Mouse (Mus musculus) kidney, adult 2 months (tissue): ENCODE measurements around the gene Papolb. TPM values are rescaled to one million over a fixed set of nuclear protein-coding genes. Genes with fewer than 3 reads are reported as not detected.

Source experiments
- DNase-seq: peaks from one replicate; pipeline ENCODE4 v3.0.0; 2021
- H3K27ac ChIP-seq: fragments of 200-500 bp; 2 replicates; pipeline ENCODE4 v1.5.1; 2012; ENCODE audit warnings: low read depth, low read length, control low read depth, inconsistent platforms; ENCODE audit not compliant: insufficient read depth
- H3K27me3 ChIP-seq: fragments of 200-500 bp; replicated peaks from 2 replicates; pipeline ENCODE4 v1.6.1; 2012; ENCODE audit warnings: mild to moderate bottlenecking, moderate library complexity, low read length, inconsistent platforms; ENCODE audit not compliant: control insufficient read depth, insufficient read depth
- H3K36me3 ChIP-seq: fragments of 200-500 bp; 2 replicates; pipeline ENCODE4 v1.6.1; 2012; ENCODE audit warnings: mild to moderate bottlenecking, moderate library complexity, low read length, inconsistent platforms; ENCODE audit not compliant: control insufficient read depth, insufficient read depth
- H3K4me1 ChIP-seq: fragments of 200-500 bp; 2 replicates; pipeline ENCODE4 v1.6.1; 2011; ENCODE audit warnings: low read length; ENCODE audit not compliant: control insufficient read depth, insufficient read depth
- H3K4me3 ChIP-seq: fragments of 200-500 bp; 2 replicates; pipeline ENCODE4 v1.5.1; 2011; ENCODE audit warnings: mild to moderate bottlenecking, low read depth, low read length, control low read depth; ENCODE audit not compliant: insufficient read depth
- CTCF ChIP-seq: fragments of 200-500 bp; conservative IDR thresholded peaks from 2 replicates; pipeline ENCODE4 v1.5.1; 2011; ENCODE audit warnings: low read depth, mild to moderate bottlenecking, control low read depth, low read length, moderate library complexity, mixed read lengths; ENCODE audit not compliant: insufficient read depth, insufficient read length
- POLR2A ChIP-seq: fragments of 200-500 bp; IDR thresholded peaks from one replicate; pipeline ENCODE4 v1.6.1; 2011; ENCODE audit warnings: low read depth, low read length, control low read depth
- WGBS: fragments of 180-500 bp; shearing (Covaris S2); methylation state at CpG from one replicate; pipeline ENCODE4 v1.1.7; 2018; 5-methylcytosine and 5-hydroxymethylcytosine counted together
- polyA plus RNA-seq: library from polyadenylated mRNA; depleted of rRNA; stranded (reverse); fragments of >200 nt; gene quantifications from 2 replicates; pipeline ENCODE4 v1.2.3, GENCODE M21; 2012

Gene Papolb
- polyA plus RNA-seq, 1 experiment, result not detected

DNA sequence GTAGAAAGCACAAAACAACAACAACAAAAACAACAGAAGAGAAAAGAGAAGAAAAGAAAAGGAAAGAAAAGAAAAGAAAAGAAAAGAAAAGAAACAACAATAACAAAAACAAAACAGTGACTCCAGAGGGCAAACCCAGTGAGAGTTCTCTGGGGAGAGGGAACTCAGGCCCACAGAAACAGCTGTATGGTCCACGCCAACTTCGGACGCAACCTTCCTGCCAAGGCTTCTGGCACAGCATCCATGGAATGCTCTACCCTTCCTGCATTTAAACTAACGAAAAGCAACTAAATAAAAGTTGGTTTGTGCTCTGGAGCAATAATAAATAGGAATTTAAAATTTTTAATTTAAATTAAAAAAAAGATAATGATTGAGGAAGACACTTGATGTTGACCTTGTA, 26.8 kb upstream of the Papolb start:
- H3K4me3 ChIP-seq, result no peak overlapping the region
- H3K36me3 ChIP-seq, result no peaks in the 10 kb centered on the region
- no peak overlapping the region for H3K27ac ChIP-seq
- no peak for DNase-seq
- no peaks in the 10 kb centered on the region for H3K27me3 ChIP-seq
- no peak for TF ChIP-seq CTCF
- 94% methylated on average over 4 of the region's 4 CpGs for WGBS
- no peaks in the 10 kb centered on the region for H3K4me1 ChIP-seq

DNA sequence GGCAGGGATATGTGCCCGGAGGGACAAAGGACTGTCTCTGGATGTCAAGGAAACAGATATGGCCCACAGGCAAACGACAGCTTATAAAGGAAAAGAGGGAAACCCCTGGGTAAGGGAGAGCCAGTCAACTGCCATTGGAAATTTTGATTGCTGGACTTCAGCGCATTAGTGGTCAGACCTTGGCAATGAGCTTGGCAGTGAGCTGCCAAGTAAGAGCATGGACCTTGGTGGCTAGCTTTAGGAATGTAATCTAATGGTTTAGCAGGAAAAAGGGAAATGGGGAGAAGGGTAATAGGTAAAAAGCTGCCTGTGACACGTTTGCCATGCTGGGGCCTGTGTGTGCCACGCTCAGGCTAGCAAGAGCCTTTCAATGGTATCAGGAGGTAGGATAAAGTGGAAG, 26.0 kb upstream of the Papolb start:
- H3K36me3 ChIP-seq, result no peaks in the 10 kb centered on the region
- no peaks in the 10 kb centered on the region for H3K27me3 ChIP-seq
- DNase-seq, result no peak
- H3K27ac ChIP-seq, result no peak overlapping the region
- WGBS, result 77% methylated on average over 5 of the region's 5 CpGs
- H3K4me3 ChIP-seq, result no peak overlapping the region
- no peak for TF ChIP-seq CTCF
- no peaks in the 10 kb centered on the region for H3K4me1 ChIP-seq

DNA sequence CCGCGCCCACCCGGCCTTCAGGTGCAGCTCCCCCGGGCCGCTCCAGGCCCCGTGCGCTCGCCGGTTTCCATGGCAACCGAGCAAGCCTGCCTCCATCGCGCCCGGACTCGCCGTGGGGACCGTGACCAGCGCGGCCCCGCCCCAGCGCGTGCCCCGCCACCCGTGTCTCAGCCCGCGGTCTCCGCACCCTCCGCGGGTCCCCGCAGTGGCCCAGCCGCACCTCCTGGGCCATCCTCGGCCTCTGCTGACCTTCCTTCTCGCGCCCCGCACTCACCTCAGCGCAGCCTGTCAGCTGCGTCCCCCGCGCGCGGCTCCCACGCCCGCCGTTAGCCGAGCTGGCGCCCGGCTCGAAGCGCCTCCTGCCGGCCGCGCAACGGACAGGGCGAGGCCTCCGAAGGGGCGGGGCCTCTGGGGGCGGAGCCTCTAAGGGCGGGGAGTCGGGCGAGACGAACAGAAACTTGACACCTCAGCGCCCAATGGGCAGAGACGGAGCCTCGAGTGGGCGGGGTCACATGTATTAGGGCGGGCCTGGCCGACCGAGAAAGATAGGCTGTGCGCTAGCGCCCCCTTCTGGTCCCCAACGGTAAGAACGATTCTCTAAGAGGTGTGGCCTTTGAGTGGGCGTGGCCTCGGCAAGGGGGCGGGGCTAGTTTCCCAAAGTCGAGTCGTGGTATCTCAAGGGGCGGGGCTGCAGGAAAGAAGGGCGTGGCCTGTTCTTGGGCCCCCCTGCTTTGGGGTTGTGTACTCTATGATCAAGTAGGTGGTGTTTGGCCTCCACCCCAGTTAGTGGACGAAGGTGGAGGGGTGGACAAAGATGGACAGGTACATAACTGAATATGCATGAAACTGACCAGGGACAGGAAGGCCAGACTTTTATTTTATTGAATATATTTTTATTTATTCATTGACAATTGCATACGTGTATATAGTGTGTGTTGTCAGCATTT, 21.1 kb upstream of the Papolb start, which contains the start of gene Radil:
Gene Radil, minus strand, starts transcription at position 393 of the 947 bp plus-strand sequence.
- Histone ChIP-seq H3K36me3 (no peaks in the 10 kb centered on the region), H3K4me3 (peak within 1 kb of the TSS; percentile 42), H3K4me1 (no peaks in the 10 kb centered on the region), H3K27ac (no peak within 1 kb of the TSS), H3K27me3 (no peaks in the 10 kb centered on the region)
- 3% methylated on average over 80 of the region's 80 CpGs for WGBS
- TF ChIP-seq CTCF (peak; percentile 54), POLR2A (no peak)
- DNase-seq, result peak; percentile 89

GRCm38 (mm10) chr5:142549961-142550705, 20.3 kb upstream of the Papolb start:
- H3K27me3 ChIP-seq, result no peaks in the 10 kb centered on the region
- WGBS, result 10% methylated on average over 31 of the region's 31 CpGs
- TF ChIP-seq POLR2A (no peak), CTCF (no peak)

GRCm38 (mm10) chr5:142549441-142549840, 19.6 kb upstream of the Papolb start:
- 64% methylated on average over 9 of the region's 9 CpGs for WGBS
- H3K4me1 ChIP-seq, result no peaks in the 10 kb centered on the region
- H3K4me3 ChIP-seq, result no peak overlapping the region
- TF ChIP-seq CTCF, result no peak
- no peak for TF ChIP-seq POLR2A
- no peak for DNase-seq
- H3K27ac ChIP-seq, result no peak overlapping the region
- H3K27me3 ChIP-seq, result no peaks in the 10 kb centered on the region
- H3K36me3 ChIP-seq, result no peaks in the 10 kb centered on the region

More at GRCm38 (mm10) chr5:142549961-142550705, 20.3 kb upstream of the Papolb start:
- peak; percentile 4 for DNase-seq
- peak overlapping the region; percentile 42 for H3K4me3 ChIP-seq
- no peak overlapping the region for H3K27ac ChIP-seq
- H3K4me1 ChIP-seq, result no peaks in the 10 kb centered on the region
- H3K36me3 ChIP-seq, result no peaks in the 10 kb centered on the region

- Histone ChIP-seq H3K4me3 (no peak overlapping the region), H3K27ac (no peak overlapping the region), H3K27me3 (no peaks in the 10 kb centered on the region), H3K36me3 (no peaks in the 10 kb centered on the region), H3K4me1 (no peaks in the 10 kb centered on the region)
- no peak for DNase-seq
- WGBS, result 87% methylated on average over 3 of the region's 3 CpGs
- TF ChIP-seq CTCF (no peak), POLR2A (no peak)
These were observed 17.2 kb upstream of the Papolb start for GRCm38 (mm10) chr5:142547066-142547465.

- Histone ChIP-seq H3K27ac (no peak overlapping the region), H3K36me3 (no peaks in the 10 kb centered on the region), H3K4me1 (no peaks in the 10 kb centered on the region), H3K27me3 (no peaks in the 10 kb centered on the region), H3K4me3 (no peak overlapping the region)
- WGBS, result 44% methylated on average over 5 of the region's 5 CpGs
- TF ChIP-seq POLR2A (no peak), CTCF (no peak)
- DNase-seq, result no peak
These were observed 16.5 kb upstream of the Papolb start for GRCm38 (mm10) chr5:142546344-142546743.
